Mouse (Mus musculus) spleen, adult 2 months (tissue): ENCODE results near the gene Slc24a3. TPM values are rescaled to one million over a fixed set of nuclear protein-coding genes. Genes with fewer than 3 reads are reported as not detected.

Experiments
- DNase-seq, 2 experiments: peaks; one replicate each; pipeline versions ENCODE4 v3.0.0 to v3.0.0-alpha.2; 2012 to 2021; ENCODE audit warnings: low spot score in 2 of 2, low read depth in 1 of 2
- H3K27ac ChIP-seq: fragments of 200-500 bp; 2 replicates; pipeline ENCODE4 v1.5.1; 2012; ENCODE audit warnings: low read length, inconsistent platforms; ENCODE audit not compliant: insufficient read depth
- H3K27me3 ChIP-seq: fragments of 200-500 bp; 2 replicates; pipeline ENCODE4 v1.6.1; 2012; ENCODE audit warnings: mild to moderate bottlenecking, moderate library complexity, low read length, inconsistent platforms; ENCODE audit not compliant: control insufficient read depth, insufficient read depth
- H3K36me3 ChIP-seq: fragments of 200-500 bp; 2 replicates; pipeline ENCODE4 v1.6.1; 2012; ENCODE audit warnings: mild to moderate bottlenecking, low read length, inconsistent platforms; ENCODE audit not compliant: control insufficient read depth, insufficient read depth
- H3K4me1 ChIP-seq: fragments of 200-500 bp; 2 replicates; pipeline ENCODE4 v1.6.1; 2011; ENCODE audit warnings: inconsistent platforms; ENCODE audit not compliant: control insufficient read depth, insufficient read depth, insufficient read length
- H3K4me3 ChIP-seq: fragments of 200-500 bp; 2 replicates; pipeline ENCODE4 v1.5.1; 2011; ENCODE audit warnings: mild to moderate bottlenecking, inconsistent platforms; ENCODE audit not compliant: insufficient read depth, insufficient read length; ENCODE audit errors: extremely low read depth
- CTCF ChIP-seq: fragments of 200-500 bp; IDR thresholded peaks from 2 replicates; pipeline ENCODE4 v1.5.1; 2011; ENCODE audit warnings: mild to moderate bottlenecking, inconsistent platforms; ENCODE audit not compliant: insufficient read depth, insufficient read length, insufficient replicate concordance; ENCODE audit errors: extremely low read depth
- POLR2A ChIP-seq: fragments of 200-500 bp; IDR thresholded peaks from 2 replicates; pipeline ENCODE4 v1.6.1; 2011; ENCODE audit warnings: low read depth, low read length, inconsistent platforms
- WGBS: fragments of 180-500 bp; shearing (Covaris S2); methylation state at CpG from one replicate; pipeline ENCODE4 v1.1.7; 2018; 5-methylcytosine and 5-hydroxymethylcytosine counted together
- polyA plus RNA-seq: library from polyadenylated mRNA; depleted of rRNA; stranded (reverse); fragments of >200 nt; gene quantifications from 2 replicates; pipeline ENCODE4 v1.2.3, GENCODE M21; 2012

The Slc24a3 gene
- polyA plus RNA-seq, 1 experiment = 1.9 TPM

DNA sequence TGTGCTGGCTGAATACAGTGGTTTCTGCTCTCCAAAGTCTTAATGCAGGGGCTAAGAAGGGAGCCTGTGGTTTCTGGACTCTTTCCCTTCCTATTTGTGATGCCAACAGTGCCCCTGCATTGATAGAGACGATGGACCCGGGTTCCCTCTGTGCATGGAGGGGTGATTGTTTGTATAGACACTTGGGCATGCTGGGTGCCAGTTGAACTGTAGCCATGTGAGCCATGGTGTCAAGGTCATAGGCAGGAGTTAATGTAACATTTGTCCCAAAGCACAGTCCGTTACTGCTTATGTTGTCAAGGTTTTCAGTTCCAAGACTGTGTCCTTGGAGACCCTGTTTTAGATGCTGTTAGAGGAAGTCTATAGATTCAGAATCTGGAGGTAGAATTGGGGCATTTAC, 80.6 kb downstream of the Slc24a3 start:
- Histone ChIP-seq H3K4me3 (no peak overlapping the region), H3K4me1 (no peaks in the 10 kb centered on the region), H3K27me3 (no peaks in the 10 kb centered on the region), H3K36me3 (no peaks in the 10 kb centered on the region), H3K27ac (no peak overlapping the region)
- TF ChIP-seq CTCF = no peak
- TF ChIP-seq POLR2A = no peak
- 84% methylated on average over 3 of the region's 3 CpGs for WGBS
- no peak for DNase-seq

DNA sequence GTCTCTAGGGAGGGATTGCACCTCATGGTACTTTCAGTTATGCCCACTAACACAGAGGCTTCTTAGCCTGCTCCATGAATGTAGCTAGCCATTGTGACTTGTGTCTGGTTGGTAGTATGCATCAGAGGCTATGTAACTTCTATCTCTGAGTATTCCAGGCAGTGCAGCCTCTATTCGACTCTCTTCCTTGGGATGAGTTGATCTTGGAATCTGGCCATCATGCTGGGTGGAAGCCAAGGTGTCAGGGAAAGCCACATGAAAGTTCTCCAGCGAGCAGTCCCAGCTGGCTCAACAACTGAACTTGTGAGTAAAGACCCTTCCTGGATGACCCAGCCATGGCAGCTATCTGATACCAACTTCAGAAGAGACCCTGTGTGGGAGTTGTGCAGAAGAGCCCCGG, 89.8 kb downstream of the Slc24a3 start:
- DNase-seq = no peak
- TF ChIP-seq CTCF = no peak
- no peak for TF ChIP-seq POLR2A
- WGBS = 71% methylated on average over 3 of the region's 3 CpGs
- H3K27me3 ChIP-seq = no peaks in the 10 kb centered on the region
- no peaks in the 10 kb centered on the region for H3K36me3 ChIP-seq
- H3K27ac ChIP-seq = no peak overlapping the region
- H3K4me3 ChIP-seq = no peak overlapping the region
- no peaks in the 10 kb centered on the region for H3K4me1 ChIP-seq

DNA sequence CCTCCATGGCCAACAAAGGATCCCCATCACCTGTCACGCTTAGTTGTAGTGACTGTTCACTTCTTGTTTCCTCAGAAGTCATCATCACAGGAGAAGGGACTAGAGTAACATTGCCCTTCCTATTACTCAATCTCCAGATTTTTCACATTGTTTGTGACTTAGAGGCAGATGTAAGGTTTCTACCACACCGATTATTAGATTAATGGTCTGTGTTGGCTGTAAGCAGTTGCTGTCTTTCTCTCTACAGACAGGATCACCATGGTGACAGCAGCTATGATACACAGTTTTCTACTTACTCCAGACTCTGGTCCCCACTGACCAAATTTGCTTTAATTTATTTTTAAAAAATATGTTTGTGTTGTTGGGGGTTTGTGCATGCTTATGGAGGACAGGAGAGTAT, 90.3 kb downstream of the Slc24a3 start:
- no peak for TF ChIP-seq POLR2A
- TF ChIP-seq CTCF = no peak
- no peaks in the 10 kb centered on the region for H3K4me1 ChIP-seq
- 89% methylated on average over 2 of the region's 2 CpGs for WGBS
- H3K4me3 ChIP-seq = no peak overlapping the region
- no peak for DNase-seq
- H3K27ac ChIP-seq = no peak overlapping the region
- no peaks in the 10 kb centered on the region for H3K27me3 ChIP-seq
- H3K36me3 ChIP-seq = no peaks in the 10 kb centered on the region

DNA sequence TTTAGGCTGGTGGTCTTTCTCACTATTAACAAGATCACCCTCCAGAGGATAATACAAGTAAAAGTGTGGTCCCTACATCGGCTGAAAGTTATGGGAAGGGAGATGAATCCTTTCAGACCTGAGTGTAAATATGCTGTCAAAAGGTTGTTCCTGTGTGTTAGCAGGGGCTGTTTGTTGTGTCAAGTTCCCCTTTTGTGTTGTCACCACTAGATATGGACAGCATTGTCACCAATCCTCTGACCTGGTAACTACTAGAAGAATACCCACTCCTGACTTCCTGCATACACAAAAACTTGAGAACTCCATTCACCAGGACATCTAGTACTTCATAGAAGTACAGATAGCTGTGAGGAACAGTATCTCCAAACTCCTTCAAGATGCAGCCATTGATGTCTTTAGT, 93.0 kb downstream of the Slc24a3 start:
- Histone ChIP-seq H3K27ac (no peak overlapping the region), H3K4me1 (no peaks in the 10 kb centered on the region), H3K27me3 (no peaks in the 10 kb centered on the region), H3K36me3 (no peaks in the 10 kb centered on the region), H3K4me3 (no peak overlapping the region)
- no peak for DNase-seq
- WGBS = 55% methylated on average over 1 of the region's 1 CpGs
- TF ChIP-seq CTCF (no peak), POLR2A (no peak)

DNA sequence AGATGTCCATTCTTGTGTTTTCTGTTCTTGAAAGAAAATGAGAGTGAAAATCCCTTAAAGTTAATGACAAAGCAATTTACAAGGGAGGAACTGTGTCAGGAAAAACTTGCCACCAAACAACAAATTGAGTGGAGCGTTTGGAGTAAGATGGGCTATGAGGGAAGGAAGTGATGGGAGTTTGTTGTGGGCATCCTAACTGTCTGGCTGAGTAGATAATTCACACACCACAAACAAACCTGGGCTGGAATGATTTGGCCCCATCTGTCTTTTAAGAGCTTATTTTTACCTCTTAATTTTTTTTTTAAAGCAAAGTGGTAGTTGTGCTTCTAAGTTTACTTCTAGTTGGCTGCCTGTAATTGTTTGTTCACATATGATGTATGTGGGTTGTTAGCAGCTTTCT, 94.6 kb downstream of the Slc24a3 start:
- no peak for DNase-seq
- 52% methylated on average over 1 of the region's 1 CpGs for WGBS
- no peaks in the 10 kb centered on the region for H3K27me3 ChIP-seq
- TF ChIP-seq POLR2A (no peak), CTCF (no peak)
- no peaks in the 10 kb centered on the region for H3K36me3 ChIP-seq
- no peak overlapping the region for H3K4me3 ChIP-seq
- H3K27ac ChIP-seq = no peak overlapping the region
- no peaks in the 10 kb centered on the region for H3K4me1 ChIP-seq

DNA sequence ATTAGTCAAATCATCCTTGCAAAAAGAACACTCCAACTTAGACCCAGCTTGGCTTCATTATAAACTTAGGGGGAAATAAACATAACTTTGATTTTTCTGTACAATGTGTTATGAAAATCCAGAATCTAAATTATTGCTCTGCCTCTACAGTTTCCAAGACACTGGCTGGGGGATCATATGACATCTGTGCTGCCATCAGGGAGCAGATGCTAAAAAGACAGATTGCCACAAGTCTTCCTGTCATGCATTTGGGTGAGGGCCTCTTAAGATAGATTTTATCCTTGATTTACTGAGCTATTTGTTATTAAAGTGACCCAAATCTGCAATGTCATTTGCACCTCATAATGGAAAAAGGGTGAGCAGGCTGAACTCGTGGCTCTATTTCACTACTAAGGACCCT, 99.2 kb downstream of the Slc24a3 start:
- 65% methylated on average over 1 of the region's 1 CpGs for WGBS
- no peak for DNase-seq
- Histone ChIP-seq H3K4me3 (no peak overlapping the region), H3K27ac (no peak overlapping the region), H3K4me1 (no peaks in the 10 kb centered on the region), H3K27me3 (no peaks in the 10 kb centered on the region), H3K36me3 (no peaks in the 10 kb centered on the region)
- TF ChIP-seq CTCF = no peak
- TF ChIP-seq POLR2A = no peak

DNA sequence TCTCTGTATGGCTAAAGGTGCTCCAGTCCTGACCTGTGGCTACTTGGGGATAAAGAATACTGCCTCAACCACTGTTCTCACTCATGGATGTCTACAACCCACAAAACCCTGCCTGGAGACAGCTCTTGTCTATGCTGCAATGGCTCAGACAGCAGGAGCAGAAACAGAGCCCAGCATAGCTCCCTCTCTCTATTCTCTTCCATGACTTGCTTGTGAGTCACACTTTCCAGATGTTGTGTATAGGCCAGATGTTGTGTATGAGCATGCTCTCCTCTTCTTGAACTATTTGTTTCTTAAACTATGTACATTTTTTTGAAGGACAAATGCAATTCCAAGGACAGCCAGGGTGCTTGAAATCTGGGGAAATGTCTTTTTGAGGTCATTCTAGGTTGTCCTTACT, 101.4 kb downstream of the Slc24a3 start:
- TF ChIP-seq CTCF (no peak), POLR2A (no peak)
- H3K4me3 ChIP-seq = no peak overlapping the region
- H3K27ac ChIP-seq = no peak overlapping the region
- H3K27me3 ChIP-seq = no peaks in the 10 kb centered on the region
- no peaks in the 10 kb centered on the region for H3K4me1 ChIP-seq
- DNase-seq = no peak
- no peaks in the 10 kb centered on the region for H3K36me3 ChIP-seq
